Mouse (Mus musculus): ENCODE results near the gene Gfy. TPM values are rescaled to one million over a fixed set of nuclear protein-coding genes. Genes with fewer than 3 reads are reported as not detected.
"Not testable (repeated sequence)": the region's sequence is repeated elsewhere in the genome, so short reads cannot be mapped to it uniquely, and the experiment has no call there.

The Gfy gene
- polyA plus RNA-seq, 1 experiment from 2014 or later, result not detected

GRCm38 (mm10) chr7:45175929-45176328 is 3.4 kb downstream of the Gfy start:
- H3K4me2 ChIP-seq (replicated peaks; ENCODE audit: low read depth), result no peak overlapping the region
- H3K4me3 ChIP-seq (ENCODE audit: low read depth, low read length), result no peak overlapping the region
- no peak overlapping the region for H3K27ac ChIP-seq (ENCODE audit: low read depth, low read length)
- TF ChIP-seq CTCF (IDR thresholded peaks at IDR 0.05; ENCODE audit: low read depth), result no peak
- WGBS, result 2% methylated on average over 23 of the region's 23 CpGs
- no peak for ATAC-seq
- H3K27me3 ChIP-seq (replicated peaks; ENCODE audit: control insufficient read depth, insufficient read depth, low read length), result peaks cover 79% of the 10 kb centered on the region
- no peaks in the 10 kb centered on the region for H3K9me3 ChIP-seq (ENCODE audit: control insufficient read depth)
- no peaks in the 10 kb centered on the region for H3K4me1 ChIP-seq (replicated peaks; ENCODE audit: control insufficient read depth, insufficient read depth, low read length)
- no peak overlapping the region for H3K9ac ChIP-seq (ENCODE audit: low read depth, low read length)
- no peaks in the 10 kb centered on the region for H3K36me3 ChIP-seq (ENCODE audit: control insufficient read depth, insufficient read depth)

GRCm38 (mm10) chr7:45175398-45175797 is 4.0 kb downstream of the Gfy start:
- H3K4me3 ChIP-seq (ENCODE audit: low read depth, low read length), result no peak overlapping the region
- no peaks in the 10 kb centered on the region for H3K36me3 ChIP-seq (ENCODE audit: control insufficient read depth, insufficient read depth)
- ATAC-seq, result no peak
- no peaks in the 10 kb centered on the region for H3K9me3 ChIP-seq (ENCODE audit: control insufficient read depth)
- TF ChIP-seq CTCF (IDR thresholded peaks at IDR 0.05; ENCODE audit: low read depth), result no peak
- H3K27me3 ChIP-seq (replicated peaks; ENCODE audit: control insufficient read depth, insufficient read depth, low read length), result peaks cover 74% of the 10 kb centered on the region
- H3K9ac ChIP-seq (ENCODE audit: low read depth, low read length), result no peak overlapping the region
- 5% methylated on average over 13 of the region's 13 CpGs for whole genome bisulfite sequencing
- no peak overlapping the region for H3K27ac ChIP-seq (ENCODE audit: low read depth, low read length)
- no peak overlapping the region for H3K4me2 ChIP-seq (replicated peaks; ENCODE audit: low read depth)
- H3K4me1 ChIP-seq (replicated peaks; ENCODE audit: control insufficient read depth, insufficient read depth, low read length), result no peaks in the 10 kb centered on the region

- Histone ChIP-seq H3K4me3 (ENCODE audit: low read depth, low read length) (no peak overlapping the region), H3K27ac (ENCODE audit: low read depth, low read length) (no peak overlapping the region), H3K4me1 (replicated peaks; ENCODE audit: control insufficient read depth, insufficient read depth, low read length) (no peaks in the 10 kb centered on the region), H3K36me3 (ENCODE audit: control insufficient read depth, insufficient read depth) (no peaks in the 10 kb centered on the region), H3K4me2 (replicated peaks; ENCODE audit: low read depth) (no peak overlapping the region), H3K9ac (ENCODE audit: low read depth, low read length) (no peak overlapping the region), H3K9me3 (ENCODE audit: control insufficient read depth) (peaks cover 6% of the 10 kb centered on the region), H3K27me3 (replicated peaks; ENCODE audit: control insufficient read depth, insufficient read depth, low read length) (peaks cover 70% of the 10 kb centered on the region)
- 8% methylated on average over 29 of the region's 29 CpGs for WGBS
- TF ChIP-seq CTCF (IDR thresholded peaks at IDR 0.05; ENCODE audit: low read depth), result no peak
- no peak for ATAC-seq
Observed at GRCm38 (mm10) chr7:45174567-45175280, 4.6 kb downstream of the Gfy start.

- 41% methylated on average over 1 of the region's 1 CpGs for WGBS
- H3K4me3 ChIP-seq (ENCODE audit: low read depth, low read length); H3K9ac ChIP-seq (ENCODE audit: low read depth, low read length); H3K4me2 ChIP-seq (replicated peaks; ENCODE audit: low read depth); H3K27ac ChIP-seq (ENCODE audit: low read depth, low read length); H3K9me3 ChIP-seq (ENCODE audit: control insufficient read depth); H3K4me1 ChIP-seq (replicated peaks; ENCODE audit: control insufficient read depth, insufficient read depth, low read length); ATAC-seq; H3K36me3 ChIP-seq (ENCODE audit: control insufficient read depth, insufficient read depth): not testable (repeated sequence)
- TF ChIP-seq CTCF (IDR thresholded peaks at IDR 0.05; ENCODE audit: low read depth), result peak; percentile 60
- H3K27me3 ChIP-seq (replicated peaks; ENCODE audit: control insufficient read depth, insufficient read depth, low read length), result peaks cover 69% of the 10 kb centered on the region
Observed at GRCm38 (mm10) chr7:45173772-45174171, 5.6 kb downstream of the Gfy start.

- Histone ChIP-seq H3K9ac (ENCODE audit: low read depth, low read length) (no peak overlapping the region), H3K4me3 (ENCODE audit: low read depth, low read length) (no peak overlapping the region), H3K27ac (ENCODE audit: low read depth, low read length) (no peak overlapping the region), H3K36me3 (ENCODE audit: control insufficient read depth, insufficient read depth) (no peaks in the 10 kb centered on the region), H3K27me3 (replicated peaks; ENCODE audit: control insufficient read depth, insufficient read depth, low read length) (peaks cover 69% of the 10 kb centered on the region), H3K9me3 (ENCODE audit: control insufficient read depth) (peaks cover 9% of the 10 kb centered on the region), H3K4me2 (replicated peaks; ENCODE audit: low read depth) (no peak overlapping the region), H3K4me1 (replicated peaks; ENCODE audit: control insufficient read depth, insufficient read depth, low read length) (no peaks in the 10 kb centered on the region)
- WGBS, result 55% methylated on average over 7 of the region's 7 CpGs
- no peak for ATAC-seq
- peak; percentile 52 for TF ChIP-seq CTCF (IDR thresholded peaks at IDR 0.05; ENCODE audit: low read depth)
Observed at GRCm38 (mm10) chr7:45172974-45173373, 6.4 kb downstream of the Gfy start.

GRCm38 (mm10) chr7:45169495-45169894 is 9.9 kb downstream of the Gfy start:
- TF ChIP-seq CTCF (IDR thresholded peaks at IDR 0.05; ENCODE audit: low read depth), result no peak
- H3K27ac ChIP-seq (ENCODE audit: low read depth, low read length), result no peak overlapping the region
- H3K36me3 ChIP-seq (ENCODE audit: control insufficient read depth, insufficient read depth), result no peaks in the 10 kb centered on the region
- no peak overlapping the region for H3K9ac ChIP-seq (ENCODE audit: low read depth, low read length)
- H3K4me2 ChIP-seq (replicated peaks; ENCODE audit: low read depth), result no peak overlapping the region
- no peak for ATAC-seq
- 87% methylated on average over 3 of the region's 3 CpGs for WGBS
- H3K9me3 ChIP-seq (ENCODE audit: control insufficient read depth), result peaks cover 9% of the 10 kb centered on the region
- no peaks in the 10 kb centered on the region for H3K4me1 ChIP-seq (replicated peaks; ENCODE audit: control insufficient read depth, insufficient read depth, low read length)
- H3K27me3 ChIP-seq (replicated peaks; ENCODE audit: control insufficient read depth, insufficient read depth, low read length), result peaks cover 67% of the 10 kb centered on the region
- H3K4me3 ChIP-seq (ENCODE audit: low read depth, low read length), result no peak overlapping the region

All from intestine, postnatal 0 days (tissue).